Mouse (Mus musculus) embryonic facial prominence, embryonic 10.5 days (tissue): Measurements from ENCODE around the gene Klk4. TPM values are rescaled to one million over a fixed set of nuclear protein-coding genes. Genes with fewer than 3 reads are reported as not detected.
A peak's percentile ranks its signal among the peaks of the same experiment; 100 is the strongest.

Experiments used
- DNase-seq: peaks from one replicate; pipeline ENCODE4 v3.0.0-alpha.2; 2017; ENCODE audit warnings: low spot score
- H3K27ac ChIP-seq: fragments of 300-500 bp; sonication (generic); replicated peaks from 2 replicates; pipeline ENCODE4 v1.5.1; 2016; ENCODE audit warnings: mild to moderate bottlenecking
- H3K27me3 ChIP-seq: fragments of 300-500 bp; sonication (generic); replicated peaks from 2 replicates; pipeline ENCODE4 v1.6.1; 2016; ENCODE audit warnings: low read depth, mild to moderate bottlenecking; ENCODE audit not compliant: poor library complexity, severe bottlenecking
- H3K36me3 ChIP-seq: fragments of 300-500 bp; sonication (generic); replicated peaks from 2 replicates; pipeline ENCODE4 v1.6.1; 2016; ENCODE audit warnings: mild to moderate bottlenecking, moderate library complexity
- H3K4me1 ChIP-seq: fragments of 300-500 bp; sonication (generic); 2 replicates; pipeline ENCODE4 v1.6.1; 2016
- H3K4me3 ChIP-seq: fragments of 300-500 bp; sonication (generic); 2 replicates; pipeline ENCODE4 v1.5.1; 2016; ENCODE audit warnings: mild to moderate bottlenecking, moderate library complexity
- H3K9me3 ChIP-seq: fragments of 300-500 bp; sonication (generic); 2 replicates; pipeline ENCODE4 v1.6.1; 2016; ENCODE audit warnings: mild to moderate bottlenecking
- WGBS: fragments of 180-500 bp; shearing (Covaris S2); methylation state at CpG from one replicate; pipeline ENCODE4 v1.1.7; 2016; 5-methylcytosine and 5-hydroxymethylcytosine counted together
- polyA plus RNA-seq: library from polyadenylated mRNA; unstranded; fragments of >200 nt; fragmentation: Nextera tagmentation; extraction: Ambion mirVana; gene quantifications from 2 replicates; pipeline ENCODE4 v1.2.1, GENCODE M21; 2016

The Klk4 gene
- not detected in 2 replicates for polyA plus RNA-seq

- Histone ChIP-seq H3K9me3 (0 out of 2 replicates have a peak, but pooled peaks cover 2% of the 10 kb centered on the region), H3K4me3 (no peak within 1 kb of the TSS), H3K36me3 (no peaks in the 10 kb centered on the region), H3K4me1 (peaks cover 20% of the 10 kb centered on the region), H3K27me3 (peaks cover 18% of the 10 kb centered on the region), H3K27ac (no peak within 1 kb of the TSS)
- DNase-seq = peak; percentile 25
- WGBS = 11% methylated on average over 3 of the region's 3 CpGs
These were observed at the start of gene Klk4 for GRCm38 (mm10) chr7:43880912-43881311. Klk4 (plus strand) TSS chr7:43881160.

DNA sequence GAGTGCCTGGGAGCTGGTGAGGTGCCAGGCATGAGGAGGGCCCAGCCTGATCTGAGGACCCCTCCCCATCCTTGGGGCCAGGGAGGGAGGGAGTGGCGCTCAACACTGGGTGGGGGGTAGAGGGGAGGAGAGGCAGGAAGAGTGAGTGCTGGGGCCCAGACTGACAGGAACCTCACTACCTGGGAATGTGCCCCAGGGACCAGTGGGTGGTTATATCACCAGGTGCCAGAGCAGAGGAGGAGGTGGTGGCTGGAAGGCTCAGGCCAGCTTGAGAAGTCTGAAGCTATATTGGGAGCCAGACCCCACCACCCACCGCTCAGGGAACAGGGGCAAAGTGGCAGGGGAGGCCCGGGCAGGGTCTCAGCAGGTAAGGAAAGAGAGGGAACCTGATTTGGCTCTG, 39.3 kb upstream of the Klk4 start, which contains the start of gene Klk5:
TSS of gene Klk5 (plus strand) at position 271 of the 400 bp plus-strand sequence.
- H3K27ac ChIP-seq = no peak within 1 kb of the TSS

GRCm38 (mm10) chr7:43843801-43844200, 37.2 kb upstream of the Klk4 start:
- no peak for DNase-seq
- Histone ChIP-seq H3K4me1 (no peaks in the 10 kb centered on the region), H3K9me3 (no peaks in the 10 kb centered on the region), H3K36me3 (no peaks in the 10 kb centered on the region), H3K27me3 (no peaks in the 10 kb centered on the region), H3K27ac (no peak overlapping the region), H3K4me3 (no peak overlapping the region)
- WGBS = 89% methylated on average over 4 of the region's 4 CpGs

More for the DNA sequence above, 39.3 kb upstream of the Klk4 start, which contains the start of gene Klk5:
- no peak for DNase-seq
- 51% methylated on average over 3 of the region's 3 CpGs for WGBS
- no peaks in the 10 kb centered on the region for H3K36me3 ChIP-seq
- no peak within 1 kb of the TSS for H3K4me3 ChIP-seq
- H3K27me3 ChIP-seq = no peaks in the 10 kb centered on the region
- no peaks in the 10 kb centered on the region for H3K4me1 ChIP-seq
- no peaks in the 10 kb centered on the region for H3K9me3 ChIP-seq

DNA sequence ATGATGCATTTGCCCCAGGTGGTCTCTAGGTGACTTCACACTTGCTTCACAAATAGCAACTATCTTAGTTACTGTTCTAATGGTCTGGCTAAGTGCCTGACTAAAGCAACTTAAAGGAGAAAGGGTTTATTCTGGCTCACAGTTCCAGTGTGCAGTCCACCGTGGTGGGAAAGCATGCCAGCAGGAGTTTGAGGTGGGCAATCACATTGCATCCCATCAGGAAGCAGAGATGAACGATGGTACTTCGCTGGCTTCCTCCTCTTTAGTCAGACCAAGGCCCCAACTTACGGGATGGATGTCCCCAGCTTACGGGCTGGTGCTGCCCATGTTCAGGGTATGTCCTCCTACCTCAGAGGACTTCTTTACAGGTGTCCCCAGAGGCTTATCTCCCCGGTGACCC, 29.3 kb upstream of the Klk4 start:
- no peak for DNase-seq
- 91% methylated on average over 6 of the region's 6 CpGs for WGBS
- Histone ChIP-seq H3K27me3 (no peaks in the 10 kb centered on the region), H3K4me3 (no peak overlapping the region), H3K9me3 (no peaks in the 10 kb centered on the region), H3K27ac (no peak overlapping the region), H3K36me3 (no peaks in the 10 kb centered on the region), H3K4me1 (no peaks in the 10 kb centered on the region)

DNA sequence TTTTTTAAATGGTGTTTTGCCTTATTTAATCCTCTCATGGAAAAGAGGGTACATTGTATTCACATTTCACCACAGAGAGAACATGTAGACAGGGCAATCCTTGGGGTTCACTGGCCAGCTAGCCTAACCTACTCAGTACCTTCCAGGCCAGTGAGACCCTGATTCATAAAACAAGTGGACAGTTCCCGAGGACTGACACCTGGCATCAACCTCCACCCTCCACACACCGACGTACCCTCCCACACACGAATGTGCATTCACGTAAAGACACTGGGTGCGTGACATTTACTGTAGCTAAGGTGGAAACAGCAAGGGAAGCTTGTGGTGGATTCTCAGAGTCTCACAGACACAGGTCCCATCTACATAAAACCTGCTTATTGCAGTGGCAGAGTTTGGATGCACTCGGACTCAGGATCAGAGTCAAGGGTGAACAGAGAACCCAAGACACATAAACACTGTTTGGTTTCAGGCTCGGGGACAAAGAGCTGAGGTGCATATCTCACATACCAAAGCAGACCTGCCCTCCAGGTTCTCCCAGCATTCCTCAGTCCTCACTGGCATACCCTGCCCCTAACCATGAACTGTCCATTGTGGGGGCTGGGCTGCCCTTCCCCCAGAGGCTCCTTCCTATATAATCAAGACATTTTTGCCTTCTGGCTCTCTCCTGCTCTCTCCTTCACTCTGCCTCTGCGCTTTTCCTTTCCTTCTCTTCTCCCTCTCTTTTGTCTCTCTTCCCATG, 26.1 kb upstream of the Klk4 start:
- Histone ChIP-seq H3K27ac (no peak overlapping the region), H3K4me1 (no peaks in the 10 kb centered on the region), H3K9me3 (no peaks in the 10 kb centered on the region), H3K27me3 (no peaks in the 10 kb centered on the region), H3K36me3 (no peaks in the 10 kb centered on the region), H3K4me3 (no peak overlapping the region)
- WGBS = 78% methylated on average over 9 of the region's 9 CpGs
- DNase-seq = no peak

DNA sequence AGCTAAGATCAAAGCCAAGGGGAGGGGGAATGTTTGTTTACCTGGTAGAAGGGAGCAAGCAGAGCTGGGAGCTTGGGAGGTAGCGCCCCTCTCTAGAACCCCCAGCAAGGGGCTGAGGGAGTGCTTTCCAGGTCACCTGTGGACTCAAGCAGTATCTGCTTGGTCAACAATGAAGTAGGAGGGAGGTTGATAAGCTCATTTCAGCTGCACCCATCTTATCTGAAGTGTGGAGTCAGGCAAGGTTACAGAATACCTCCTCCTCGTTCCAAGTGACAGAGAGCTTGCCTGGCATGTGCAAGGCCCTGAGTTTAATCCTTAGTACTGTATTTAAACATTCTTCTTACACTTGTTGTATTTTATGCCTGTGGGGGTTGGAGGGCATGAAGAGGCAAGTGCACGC, 25.3 kb upstream of the Klk4 start:
- no peaks in the 10 kb centered on the region for H3K4me1 ChIP-seq
- no peak overlapping the region for H3K4me3 ChIP-seq
- no peaks in the 10 kb centered on the region for H3K9me3 ChIP-seq
- no peaks in the 10 kb centered on the region for H3K27me3 ChIP-seq
- 75% methylated on average over 3 of the region's 3 CpGs for WGBS
- H3K27ac ChIP-seq = no peak overlapping the region
- no peaks in the 10 kb centered on the region for H3K36me3 ChIP-seq
- no peak for DNase-seq

DNA sequence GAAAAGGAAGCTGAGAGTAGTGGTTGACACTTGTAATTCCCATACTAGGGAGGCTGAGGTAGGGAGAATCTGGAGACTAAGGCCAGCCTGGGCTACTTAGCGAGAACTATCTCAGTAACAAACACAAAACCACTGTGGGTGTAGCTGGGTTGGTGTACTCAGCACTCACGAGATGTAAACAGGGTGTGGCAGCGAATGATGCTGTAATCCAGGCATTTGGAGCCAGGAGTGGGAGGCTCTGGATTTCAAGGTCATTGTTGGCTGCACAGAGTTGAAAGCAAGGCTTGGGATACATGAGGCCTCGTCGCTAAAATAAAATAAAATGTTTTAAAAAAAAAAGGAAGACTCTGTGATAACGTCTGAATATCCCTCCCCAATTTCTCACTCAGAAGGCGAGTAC, 24.7 kb upstream of the Klk4 start:
- no peaks in the 10 kb centered on the region for H3K9me3 ChIP-seq
- H3K27ac ChIP-seq = no peak overlapping the region
- H3K4me1 ChIP-seq = no peaks in the 10 kb centered on the region
- WGBS = 81% methylated on average over 7 of the region's 7 CpGs
- H3K4me3 ChIP-seq = no peak overlapping the region
- no peaks in the 10 kb centered on the region for H3K27me3 ChIP-seq
- no peak for DNase-seq
- no peaks in the 10 kb centered on the region for H3K36me3 ChIP-seq

- Histone ChIP-seq H3K4me1 (no peaks in the 10 kb centered on the region), H3K27me3 (no peaks in the 10 kb centered on the region), H3K4me3 (no peak overlapping the region), H3K36me3 (no peaks in the 10 kb centered on the region), H3K27ac (no peak overlapping the region), H3K9me3 (no peaks in the 10 kb centered on the region)
- DNase-seq = no peak
- WGBS = 91% methylated on average over 12 of the region's 12 CpGs
These were observed 23.5 kb upstream of the Klk4 start for GRCm38 (mm10) chr7:43857501-43857900.

DNA sequence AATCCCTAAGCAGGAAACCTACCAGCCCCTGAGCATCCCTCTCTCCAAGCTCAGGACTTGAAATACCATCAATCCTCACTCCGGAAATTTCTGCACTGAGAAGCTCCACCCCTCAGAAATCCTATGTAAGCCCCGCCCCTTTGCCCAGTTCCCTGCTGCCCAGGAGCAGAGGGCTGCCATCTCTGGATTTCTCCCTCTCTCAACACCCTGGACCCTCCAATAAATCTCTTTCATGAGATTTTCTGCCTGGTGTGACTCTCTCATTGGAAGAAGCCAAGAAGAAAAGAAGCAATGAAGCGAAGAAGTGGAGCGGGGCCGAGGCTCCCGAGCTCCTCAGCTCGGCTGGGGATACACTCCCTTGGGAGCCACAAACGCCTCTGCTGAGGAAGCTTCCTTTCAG, 20.5 kb upstream of the Klk4 start:
- H3K4me3 ChIP-seq = no peak overlapping the region
- DNase-seq = no peak
- H3K36me3 ChIP-seq = no peaks in the 10 kb centered on the region
- no peaks in the 10 kb centered on the region for H3K9me3 ChIP-seq
- no peaks in the 10 kb centered on the region for H3K27me3 ChIP-seq
- H3K4me1 ChIP-seq = no peaks in the 10 kb centered on the region
- WGBS = 67% methylated on average over 8 of the region's 8 CpGs
- no peak overlapping the region for H3K27ac ChIP-seq

DNA sequence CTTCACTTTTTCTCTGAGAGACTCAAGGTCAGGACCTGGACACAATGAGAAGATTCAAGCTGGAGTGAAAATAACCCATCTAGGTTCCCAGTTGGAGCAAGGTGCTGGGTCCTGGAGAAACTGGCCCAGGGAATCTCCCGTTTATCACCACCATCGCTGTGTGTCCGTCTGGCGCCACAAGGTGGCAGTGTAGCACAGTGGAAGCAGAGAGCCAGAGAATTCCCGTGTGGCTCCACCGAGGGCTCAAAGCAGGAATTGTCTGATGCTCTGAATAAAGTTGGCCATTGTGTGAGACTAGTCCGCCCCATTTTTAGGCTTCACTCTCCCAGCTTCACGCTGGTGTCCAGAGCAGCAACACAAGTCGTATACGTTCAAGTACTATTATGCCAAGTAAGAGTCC, 7.7 kb upstream of the Klk4 start:
- Histone ChIP-seq H3K27me3 (no peaks in the 10 kb centered on the region), H3K36me3 (no peaks in the 10 kb centered on the region), H3K27ac (no peak overlapping the region), H3K9me3 (0 out of 2 replicates have a peak, but pooled peaks cover under 1% of the 10 kb centered on the region), H3K4me3 (no peak overlapping the region), H3K4me1 (no peaks in the 10 kb centered on the region)
- 3% methylated on average over 10 of the region's 10 CpGs for WGBS
- peak; percentile 83 for DNase-seq

- Histone ChIP-seq H3K9me3 (0 out of 2 replicates have a peak, but pooled peaks cover 2% of the 10 kb centered on the region), H3K36me3 (no peaks in the 10 kb centered on the region)
- WGBS = 61% methylated on average over 3 of the region's 3 CpGs
These were observed 7.3 kb upstream of the Klk4 start for GRCm38 (mm10) chr7:43873674-43874073.

DNA sequence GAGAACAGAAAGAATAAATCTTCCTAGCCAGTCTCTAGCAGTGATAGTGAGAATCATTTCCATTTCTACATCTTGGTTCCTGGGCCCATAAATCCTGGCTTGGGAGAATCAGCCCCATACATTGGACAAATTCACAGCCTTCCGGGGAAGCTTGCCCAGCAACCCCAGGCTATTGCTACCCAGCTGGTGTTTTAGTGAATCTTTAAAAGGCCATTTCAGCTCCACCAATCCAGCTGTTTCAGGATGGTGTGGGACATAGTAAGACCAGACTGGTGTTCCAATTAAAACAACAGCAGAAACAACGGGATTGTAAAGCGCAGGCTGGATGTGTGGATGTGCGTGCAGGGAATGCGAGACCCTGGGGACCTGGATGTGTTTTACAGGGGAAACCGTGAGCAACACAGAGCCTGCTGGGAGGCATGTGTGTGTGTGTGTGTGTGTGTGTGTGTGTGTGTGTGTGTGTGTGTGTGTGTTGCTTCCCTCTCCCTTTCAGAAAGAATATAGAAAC, 6.0 kb upstream of the Klk4 start:
- no peak overlapping the region for H3K27ac ChIP-seq
- no peaks in the 10 kb centered on the region for H3K27me3 ChIP-seq
- DNase-seq = no peak
- H3K4me1 ChIP-seq = no peaks in the 10 kb centered on the region
- H3K4me3 ChIP-seq = no peak overlapping the region
- H3K36me3 ChIP-seq = no peaks in the 10 kb centered on the region
- WGBS = 85% methylated on average over 6 of the region's 6 CpGs
- H3K9me3 ChIP-seq = 0 out of 2 replicates have a peak, but pooled peaks cover 2% of the 10 kb centered on the region

More at GRCm38 (mm10) chr7:43873674-43874073, 7.3 kb upstream of the Klk4 start:
- no peak overlapping the region for H3K4me3 ChIP-seq
- H3K27ac ChIP-seq = no peak overlapping the region
- no peak for DNase-seq
- H3K27me3 ChIP-seq = no peaks in the 10 kb centered on the region
- no peaks in the 10 kb centered on the region for H3K4me1 ChIP-seq

GRCm38 (mm10) chr7:43876444-43876843, 4.5 kb upstream of the Klk4 start:
- peaks cover 6% of the 10 kb centered on the region; the same call in 1 of the 2 replicates for H3K4me1 ChIP-seq
- H3K9me3 ChIP-seq = 0 out of 2 replicates have a peak, but pooled peaks cover 2% of the 10 kb centered on the region
- no peak overlapping the region for H3K27ac ChIP-seq
- H3K4me3 ChIP-seq = no peak overlapping the region
- no peak for DNase-seq
- no peaks in the 10 kb centered on the region for H3K36me3 ChIP-seq
- no peaks in the 10 kb centered on the region; the same call in 1 of the 2 replicates for H3K27me3 ChIP-seq
- WGBS = 75% methylated on average over 4 of the region's 4 CpGs
